Mouse (Mus musculus) G1E (cell line): Measurements from ENCODE around the gene Tent4a. TPM values are rescaled to one million over a fixed set of nuclear protein-coding genes. Genes with fewer than 3 reads are reported as not detected.

Experiments
- ATAC-seq: 2 replicates; pipeline ENCODE4 v1.8.0; 2016; ENCODE audit warnings: mild to moderate bottlenecking; ENCODE audit not compliant: insufficient number of reproducible peaks, poor library complexity, low FRiP score, severe bottlenecking; ENCODE audit errors: extremely low read depth
- DNase-seq: peaks from one replicate; pipeline ENCODE4 v3.0.0; 2012; ENCODE audit warnings: low spot score
- H3K27me3 ChIP-seq: 2 replicates; pipeline ENCODE4 v1.6.1; 2012; ENCODE audit warnings: mild to moderate bottlenecking, low read length, inconsistent platforms; ENCODE audit not compliant: insufficient read depth
- H3K36me3 ChIP-seq: replicated peaks from 2 replicates; pipeline ENCODE3; 2012; ENCODE audit warnings: mild to moderate bottlenecking, inconsistent platforms
- H3K4me1 ChIP-seq: 2 replicates; pipeline ENCODE4 v1.6.1; 2012; ENCODE audit warnings: low read depth, low read length, inconsistent platforms, mixed read lengths; ENCODE audit not compliant: insufficient read depth
- H3K4me3 ChIP-seq: 2 replicates; pipeline ENCODE4 v1.5.1; 2012; ENCODE audit warnings: low read depth, mild to moderate bottlenecking, inconsistent platforms, low read length, moderate library complexity, mixed read lengths
- H3K9me3 ChIP-seq: replicated peaks from 2 replicates; pipeline ENCODE4 v1.6.1; 2012; ENCODE audit warnings: inconsistent platforms
- CTCF ChIP-seq: IDR thresholded peaks from 2 replicates; pipeline ENCODE4 v1.5.1; 2012; ENCODE audit warnings: low read depth, low read length, inconsistent platforms, mixed read lengths
- GATA1 ChIP-seq: IDR thresholded peaks from 2 replicates; pipeline ENCODE4 v1.6.1; 2012; ENCODE audit warnings: borderline replicate concordance, low read length, inconsistent platforms, mixed read lengths
- GATA2 ChIP-seq: IDR thresholded peaks from 2 replicates; pipeline ENCODE4 v1.6.1; 2012; ENCODE audit warnings: low read depth, low read length, inconsistent platforms, borderline replicate concordance
- POLR2AphosphoS5 ChIP-seq: IDR thresholded peaks from 2 replicates; pipeline ENCODE4 v1.6.1; 2012; ENCODE audit warnings: low read depth, low read length, inconsistent platforms; ENCODE audit not compliant: insufficient replicate concordance
- TAL1 ChIP-seq: conservative IDR thresholded peaks from 2 replicates; pipeline ENCODE4 v1.6.1; 2012; ENCODE audit warnings: low read depth, low read length, inconsistent platforms, mixed read lengths
- polyA plus RNA-seq: library from polyadenylated mRNA; stranded (reverse); fragments of >175 nt; gene quantifications from 2 replicates; pipeline ENCODE4 v1.2.3, GENCODE M21; 2012
- total RNA-seq, 2 experiments: library from RNA; stranded (forward) in 1 of 2; stranded (reverse) in 1 of 2; fragments of 200-1000 nt in 1 of 2; fragments of >200 nt in 1 of 2; fragmentation: Nextera tagmentation in 1 of 2; gene quantifications; 2 replicates each; pipeline ENCODE4 v1.2.3; 2014 to 2017

Gene Tent4a
- total and polyA plus RNA-seq, 3 experiments = 8.0 to 9.9 (median 9.5) TPM

GRCm38 (mm10) chr13:69456641-69457040, 77.8 kb downstream of the Tent4a start:
- ATAC-seq = no peak
- TF ChIP-seq GATA1 (no peak), CTCF (no peak), GATA2 (no peak), POLR2AphosphoS5 (no peak), TAL1 (no peak)

GRCm38 (mm10) chr13:69455476-69456175, 78.8 kb downstream of the Tent4a start:
- ATAC-seq = no peak
- TF ChIP-seq CTCF (no peak), POLR2AphosphoS5 (no peak), TAL1 (no peak), GATA1 (no peak), GATA2 (no peak)
- no peak overlapping the region for H3K4me3 ChIP-seq

More at GRCm38 (mm10) chr13:69456641-69457040, 77.8 kb downstream of the Tent4a start:
- no peak for DNase-seq
- Histone ChIP-seq H3K4me1 (no peaks in the 10 kb centered on the region), H3K4me3 (no peak overlapping the region), H3K36me3 (no peaks in the 10 kb centered on the region), H3K27me3 (no peaks in the 10 kb centered on the region), H3K9me3 (peaks cover 11% of the 10 kb centered on the region)

More at GRCm38 (mm10) chr13:69455476-69456175, 78.8 kb downstream of the Tent4a start:
- peaks cover 11% of the 10 kb centered on the region for H3K9me3 ChIP-seq
- H3K36me3 ChIP-seq = no peaks in the 10 kb centered on the region
- no peaks in the 10 kb centered on the region for H3K27me3 ChIP-seq
- no peak for DNase-seq
- no peaks in the 10 kb centered on the region for H3K4me1 ChIP-seq

Other genes with a start within 250 kb of the Tent4a start
- 152 and 180 TPM in 2 replicates for gene Nsun2, start 871 bp downstream of the Tent4a start, total RNA-seq (2014; fragmentation: Nextera tagmentation)
- 219 and 231 TPM in 2 replicates for gene Nsun2, start 871 bp downstream of the Tent4a start, total RNA-seq (2017)
- 144 and 175 TPM in 2 replicates for gene Nsun2, start 871 bp downstream of the Tent4a start, polyA plus RNA-seq
- 2.9 and 7.1 TPM in 2 replicates for gene Srd5a1, start 76.8 kb upstream of the Tent4a start, total RNA-seq (2014; fragmentation: Nextera tagmentation)
- gene Srd5a1, start 76.8 kb upstream of the Tent4a start, total RNA-seq (2017) = 4.1 and 6.8 TPM in 2 replicates
- 3.1 and 3.8 TPM in 2 replicates for gene Srd5a1, start 76.8 kb upstream of the Tent4a start, polyA plus RNA-seq
- gene Ube2ql1, start 205.3 kb upstream of the Tent4a start, total RNA-seq (2014; fragmentation: Nextera tagmentation) = not detected in 2 replicates
- 0.16 TPM in 1 of 2 replicates, not detected in the other for gene Ube2ql1, start 205.3 kb upstream of the Tent4a start, total RNA-seq (2017)
- gene Ube2ql1, start 205.3 kb upstream of the Tent4a start, polyA plus RNA-seq = not detected in 2 replicates